Mouse (Mus musculus): ENCODE data around the gene Fsip1.

Gene Fsip1

GRCm38 (mm10) chr2:118248966-118249365, 7.8 kb downstream of the Fsip1 start:
- DNase-seq = no peak

DNA sequence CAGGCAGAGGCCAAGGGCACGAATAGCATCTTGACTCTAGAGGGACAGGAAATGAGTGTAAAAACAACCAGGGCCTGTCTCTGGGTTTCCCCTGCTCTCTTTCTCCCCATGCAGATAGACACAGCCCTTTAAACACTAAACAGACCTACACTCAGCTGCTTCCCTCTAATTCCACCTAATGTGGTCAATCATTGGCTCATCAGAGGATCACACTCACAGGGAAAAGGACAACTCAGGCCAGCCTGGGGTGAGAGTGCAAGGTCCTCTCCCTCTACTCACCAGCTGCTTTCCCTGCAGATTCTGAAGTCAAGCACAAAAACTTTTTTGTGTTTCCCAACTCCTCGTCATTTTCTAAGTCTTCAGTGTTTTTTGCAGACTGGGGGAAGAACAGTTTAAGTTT, 8.8 kb downstream of the Fsip1 start:
- no peak for DNase-seq

GRCm38 (mm10) chr2:118245914-118246313, 10.9 kb downstream of the Fsip1 start:
- peak; percentile 40 to 72 for DNase-seq

- no peak for DNase-seq
Measured at GRCm38 (mm10) chr2:118236196-118236595, 20.6 kb downstream of the Fsip1 start.

GRCm38 (mm10) chr2:118235614-118236013, 21.2 kb downstream of the Fsip1 start:
- no peak for DNase-seq

DNA sequence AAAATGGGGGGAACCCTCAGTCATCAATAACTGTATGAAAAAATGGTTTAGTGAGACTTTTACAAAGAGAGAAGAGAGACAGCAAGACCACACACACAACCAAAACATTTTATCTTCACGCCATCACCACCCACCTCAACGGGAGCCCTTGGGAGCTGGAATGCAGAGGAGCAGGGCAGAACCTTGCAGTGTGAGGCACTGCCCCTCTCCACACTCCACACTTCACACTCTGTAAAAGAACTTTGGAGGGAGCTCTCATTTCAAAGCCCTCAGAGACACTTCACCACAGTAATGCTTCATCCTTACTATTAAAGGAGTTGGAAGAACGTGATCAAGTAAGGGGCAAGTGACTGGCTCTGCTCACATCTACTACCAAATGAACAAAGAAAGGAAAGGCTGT, 26.2 kb downstream of the Fsip1 start:
- DNase-seq = no peak

DNA sequence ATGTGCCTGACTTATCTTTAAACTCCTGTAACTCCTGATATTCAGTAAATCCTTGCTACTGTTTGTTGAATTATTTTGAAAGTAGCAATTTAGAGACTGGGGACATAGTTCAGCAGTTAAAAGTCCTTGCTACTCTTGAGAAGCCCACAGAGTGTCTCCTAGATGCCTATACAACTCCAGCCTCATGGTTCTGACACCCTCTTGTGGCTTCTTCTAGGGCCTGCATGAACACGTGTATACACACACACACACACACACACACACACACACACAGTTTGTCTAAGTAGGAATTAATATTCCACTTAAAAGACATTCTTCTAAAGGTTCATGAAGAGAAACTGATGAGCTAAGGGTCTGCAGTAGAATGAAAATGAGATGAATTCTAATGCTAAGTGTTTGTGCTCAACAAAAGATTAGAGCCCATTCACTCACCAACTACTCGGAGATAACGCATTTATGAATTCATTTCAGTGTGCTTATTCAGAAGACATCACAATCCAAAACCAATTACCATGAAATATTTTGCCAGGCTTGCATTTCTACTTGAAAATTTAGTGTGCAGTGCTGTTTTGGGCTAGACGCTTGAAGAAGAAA, 28.2 kb downstream of the Fsip1 start:
- DNase-seq = no peak

DNA sequence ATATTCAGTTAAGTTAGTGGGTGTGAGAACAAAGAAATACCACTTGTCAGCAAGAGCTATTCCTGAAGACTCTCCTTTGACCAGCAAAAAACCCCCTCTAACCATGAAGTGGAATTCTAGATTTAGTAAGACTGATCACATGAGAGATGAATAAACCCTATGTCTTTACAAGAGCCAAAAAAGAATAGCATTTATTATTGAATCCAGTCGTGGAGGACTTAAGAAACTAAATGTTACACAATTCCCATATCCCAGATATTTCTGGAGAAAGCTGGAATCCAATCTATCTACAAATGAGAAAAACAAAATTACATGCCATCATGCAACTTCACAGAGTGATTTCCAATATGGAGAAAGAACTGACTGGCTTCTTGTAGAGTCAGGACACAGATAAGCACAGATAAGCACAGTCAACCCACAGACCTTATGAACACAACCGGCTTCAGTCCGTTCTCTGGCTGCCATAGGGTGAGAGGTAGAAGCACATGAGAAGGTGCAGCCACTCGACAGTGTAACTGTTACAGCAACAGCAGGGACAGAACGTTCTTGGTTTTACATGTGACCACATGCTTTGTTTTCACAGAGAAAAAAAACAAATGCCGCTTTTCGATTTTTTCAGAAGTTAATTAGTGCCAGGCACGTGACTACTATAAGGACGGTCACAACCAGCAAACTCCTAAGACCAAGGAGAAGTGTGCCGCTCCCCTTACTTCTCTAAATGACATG, 31.3 kb downstream of the Fsip1 start:
- no peak for DNase-seq

GRCm38 (mm10) chr2:118217993-118218595, 38.7 kb downstream of the Fsip1 start:
- no peak for DNase-seq

GRCm38 (mm10) chr2:118209712-118210111, 47.1 kb downstream of the Fsip1 start:
- no peak for DNase-seq

GRCm38 (mm10) chr2:118208651-118209050, 48.1 kb downstream of the Fsip1 start:
- DNase-seq = no peak

GRCm38 (mm10) chr2:118205991-118206585, 50.7 kb downstream of the Fsip1 start:
- no peak for DNase-seq

DNA sequence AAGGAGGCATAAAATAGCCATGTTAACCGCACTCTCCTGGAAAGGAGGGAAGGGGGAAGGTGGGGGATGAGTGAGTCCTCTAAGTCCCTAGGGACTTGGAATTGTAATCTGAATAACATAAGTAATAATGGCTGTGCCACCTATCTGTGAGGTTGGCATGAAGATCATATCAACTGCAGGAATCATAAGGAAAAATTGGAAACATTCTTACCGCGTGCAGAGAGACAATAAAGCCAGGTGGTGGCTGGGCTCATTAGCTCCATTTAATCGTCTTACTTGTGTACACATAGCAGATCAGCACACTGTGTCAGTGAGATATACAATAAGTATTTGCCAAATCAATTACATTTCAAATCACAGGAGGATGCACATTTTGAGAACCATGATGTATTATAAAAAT, 52.1 kb downstream of the Fsip1 start:
- DNase-seq = no peak

GRCm38 (mm10) chr2:118203739-118204461, 52.9 kb downstream of the Fsip1 start:
- no peak for DNase-seq

DNA sequence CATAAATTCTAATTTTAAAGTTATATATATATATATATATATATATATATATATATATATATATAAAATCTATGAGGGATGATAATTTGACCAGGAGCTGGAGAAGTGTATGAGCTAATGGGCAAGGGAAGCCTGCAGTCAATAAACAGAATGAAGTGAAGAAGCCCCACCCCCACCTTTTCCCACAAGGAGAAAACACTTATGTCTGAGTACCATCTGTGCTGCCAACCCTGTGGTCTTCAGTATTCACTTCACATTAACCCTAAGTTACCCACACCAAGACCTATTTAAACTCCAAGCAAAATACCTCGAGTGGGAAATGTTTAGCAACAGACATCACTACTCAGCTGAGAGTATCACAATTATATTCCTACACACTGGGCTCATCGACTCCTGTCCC, 53.8 kb downstream of the Fsip1 start:
- DNase-seq = no peak

DNA sequence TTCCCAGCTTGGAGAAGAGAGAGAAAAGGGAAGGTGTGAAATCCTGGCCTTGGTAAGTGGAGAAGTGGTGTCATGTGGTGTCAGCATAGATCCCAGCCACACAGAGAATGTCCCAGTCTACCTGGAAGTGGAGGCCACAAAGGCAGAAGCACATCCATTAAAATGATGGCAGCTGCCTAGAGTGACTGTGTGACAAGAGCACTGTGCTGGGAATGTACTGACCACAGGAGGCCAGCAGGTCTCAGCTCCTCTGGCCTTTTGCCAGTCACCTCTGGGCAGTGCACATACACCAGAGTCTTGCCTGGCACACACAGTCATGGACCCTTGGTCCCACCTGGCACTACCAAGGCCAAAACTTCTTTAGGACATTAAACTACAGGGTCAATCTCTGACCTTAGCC, 54.8 kb downstream of the Fsip1 start:
- no peak for DNase-seq

- peak; percentile 45 to 73 for DNase-seq
Measured at GRCm38 (mm10) chr2:118199867-118200266, 56.9 kb downstream of the Fsip1 start.

GRCm38 (mm10) chr2:118196966-118197365, 59.8 kb downstream of the Fsip1 start:
- no peak for DNase-seq

- DNase-seq = no peak
Measured at GRCm38 (mm10) chr2:118182136-118182535, 74.6 kb downstream of the Fsip1 start.

DNA sequence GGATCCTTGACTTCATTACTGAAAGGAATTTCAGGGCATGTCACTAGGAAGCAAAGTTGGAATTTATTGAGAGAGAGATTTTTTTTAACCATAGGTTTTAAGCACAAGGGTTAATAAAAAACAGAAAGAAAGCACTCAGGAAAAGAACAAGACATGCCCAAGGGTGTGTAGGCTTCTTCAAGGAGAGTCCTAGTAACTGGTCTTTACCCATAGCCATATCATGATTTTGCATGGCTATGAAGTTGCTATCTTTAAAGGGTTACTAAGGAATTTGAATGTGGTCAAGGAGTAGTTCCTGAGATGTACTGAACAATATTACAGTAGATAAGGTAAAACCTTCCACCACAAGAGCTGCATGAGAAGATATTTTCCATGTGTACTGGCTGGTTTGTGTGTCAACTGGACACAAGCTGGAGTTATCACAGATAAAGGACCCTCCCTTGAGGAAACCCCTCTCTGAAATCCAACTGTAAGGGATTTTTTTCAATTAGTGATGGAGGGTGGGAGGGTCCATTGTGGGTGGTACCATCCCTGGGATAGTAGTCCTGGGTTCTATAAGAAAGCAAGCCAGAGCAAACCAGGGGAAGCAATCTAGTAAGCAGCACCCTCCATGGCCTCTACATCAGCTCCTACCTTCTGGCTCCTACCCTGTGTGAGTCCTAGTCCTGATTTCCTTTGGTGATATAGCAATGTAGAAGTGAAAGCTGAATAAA, 76.7 kb downstream of the Fsip1 start:
- no peak for DNase-seq

DNA sequence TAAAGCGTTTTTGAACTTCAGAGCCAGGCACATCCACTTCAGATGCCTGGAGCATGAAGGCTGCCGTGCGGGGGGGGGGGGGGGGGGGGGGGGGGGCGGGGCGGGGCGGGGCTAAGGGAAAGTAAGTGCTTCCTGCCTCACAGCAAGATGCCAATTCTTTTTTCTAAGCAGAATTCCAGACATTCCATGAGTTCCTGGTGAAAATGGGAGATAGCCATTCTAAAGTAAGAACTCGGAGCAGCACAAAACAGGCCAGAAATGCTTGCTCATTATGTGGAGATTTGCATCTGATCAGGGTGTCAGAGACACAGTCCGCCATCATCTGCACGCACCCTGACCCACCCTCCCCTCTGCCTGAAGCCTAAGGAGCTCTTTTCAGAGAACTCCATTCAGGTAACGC, 77.3 kb downstream of the Fsip1 start:
- no peak for DNase-seq

DNA sequence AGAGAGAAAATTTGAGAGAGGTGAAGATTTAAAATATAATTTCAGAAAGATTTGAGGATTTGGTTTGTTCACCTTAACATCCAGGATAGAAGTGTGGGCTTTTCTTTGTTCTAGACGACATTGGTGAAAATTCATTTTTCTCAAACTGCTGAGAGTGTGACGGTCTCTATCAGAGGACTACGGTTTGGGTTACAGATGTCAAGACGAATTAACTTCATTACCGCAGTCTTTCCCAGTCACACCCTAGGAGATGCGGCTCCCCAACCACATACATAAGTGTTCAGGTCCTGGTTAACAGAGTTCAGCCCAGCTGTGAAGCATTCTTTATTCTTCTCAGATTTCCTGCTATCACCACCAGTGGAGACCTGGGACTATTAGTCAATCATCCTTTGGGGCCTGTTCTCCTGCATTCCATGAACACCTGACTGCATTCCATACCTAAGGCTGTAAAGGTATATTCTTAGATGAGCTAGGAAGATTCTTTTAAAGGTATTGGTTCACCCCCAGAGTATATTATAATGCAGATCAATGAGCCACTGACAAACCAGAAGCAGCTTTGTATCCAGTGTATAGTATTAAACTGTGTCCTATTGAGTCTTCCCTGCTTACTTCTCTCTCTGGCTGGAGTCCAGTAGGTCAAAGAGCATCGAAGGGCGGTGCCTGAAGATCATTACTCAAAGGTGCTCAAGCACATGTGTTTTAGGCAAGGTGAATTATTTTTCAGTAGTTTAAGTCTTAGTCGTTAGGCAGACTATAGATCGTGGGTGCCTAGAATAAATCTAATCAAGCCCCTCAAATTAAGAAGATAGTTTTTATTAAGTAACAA, 82.0 kb downstream of the Fsip1 start:
- DNase-seq = no peak
